Mouse (Mus musculus) midbrain, embryonic 15.5 days (tissue): Measurements from ENCODE around the gene Tmem92. TPM values are rescaled to one million over a fixed set of nuclear protein-coding genes. Genes with fewer than 3 reads are reported as not detected.

ENCODE experiments used
- polyA plus RNA-seq: library from polyadenylated mRNA; unstranded; fragments of >200 nt; fragmentation: Nextera tagmentation; extraction: Ambion mirVana; gene quantifications from 2 replicates; pipeline ENCODE4 v1.2.1, GENCODE M21; 2015

Gene Tmem92
- polyA plus RNA-seq, 1 experiment from 2014 or later: not detected

Other genes with a start within 250 kb of the Tmem92 start
- 9.1 and 9.7 TPM in 2 replicates for gene Rsad1, start 233.4 kb downstream of the Tmem92 start, polyA plus RNA-seq
- 0.33 and 0.61 TPM in 2 replicates for gene Chad, start 217.7 kb downstream of the Tmem92 start, polyA plus RNA-seq
- gene Acsf2, start 180.8 kb downstream of the Tmem92 start, polyA plus RNA-seq: 1.6 and 1.7 TPM in 2 replicates
- 165 and 166 TPM in 2 replicates for gene Lrrc59, start 152.9 kb downstream of the Tmem92 start, polyA plus RNA-seq
- gene Mrpl27, start 128.9 kb downstream of the Tmem92 start, polyA plus RNA-seq: 133 and 138 TPM in 2 replicates
- 3.1 and 3.5 TPM in 2 replicates for gene Eme1, start 128.7 kb downstream of the Tmem92 start, polyA plus RNA-seq
- gene Xylt2, start 105.2 kb downstream of the Tmem92 start, polyA plus RNA-seq: 12.8 and 14.5 TPM in 2 replicates
- not detected in 2 replicates for gene Gm11541, start 78.2 kb downstream of the Tmem92 start, polyA plus RNA-seq
- gene Cdc34b, start 40.9 kb downstream of the Tmem92 start, polyA plus RNA-seq: 0.14 TPM in 1 of 2 replicates, not detected in the other
- gene Col1a1, start 153.5 kb upstream of the Tmem92 start, polyA plus RNA-seq: 82.7 and 92.9 TPM in 2 replicates
- not detected in 2 replicates for gene Hils1, start 184.9 kb upstream of the Tmem92 start, polyA plus RNA-seq
- gene Sgca, start 193.6 kb upstream of the Tmem92 start, polyA plus RNA-seq: not detected in 2 replicates
- 20.5 and 22.2 TPM in 2 replicates for gene Ppp1r9b, start 208.3 kb upstream of the Tmem92 start, polyA plus RNA-seq
- 171 and 177 TPM in 2 replicates for gene Samd14, start 227.2 kb upstream of the Tmem92 start, polyA plus RNA-seq